Mouse (Mus musculus): ENCODE measurements around the gene Cemip. TPM values are rescaled to one million over a fixed set of nuclear protein-coding genes. Genes with fewer than 3 reads are reported as not detected.

Cemip gene
- total and polyA plus RNA-seq, 2 experiments from 2014 or later: 0.37 to 2.9 TPM

- Histone ChIP-seq H3K4me2 (ENCODE audit: low read depth, low read length) (no peak overlapping the region), H3K9ac (replicated peaks; ENCODE audit: low read depth, low read length) (no peak overlapping the region), H3K27ac (ENCODE audit: low read depth) (no peak overlapping the region), H3K36me3 (replicated peaks; ENCODE audit: control insufficient read depth, insufficient read depth, low read length) (no peaks in the 10 kb centered on the region), H3K27me3 (ENCODE audit: control insufficient read depth, insufficient read depth, low read length) (no peaks in the 10 kb centered on the region), H3K4me3 (ENCODE audit: low read depth, low read length) (no peak overlapping the region), H3K4me1 (ENCODE audit: control insufficient read depth, insufficient read depth) (no peaks in the 10 kb centered on the region), H3K9me3 (replicated peaks; ENCODE audit: control insufficient read depth, low read length) (no peaks in the 10 kb centered on the region)
- no peak for TF ChIP-seq CTCF (IDR thresholded peaks at IDR 0.05; ENCODE audit: low read depth)
- TF ChIP-seq EP300 (IDR thresholded peaks at IDR 0.05; ENCODE audit: low read depth): no peak
- ATAC-seq (ENCODE audit: insufficient read depth, low read depth) (no peak), DNase-seq (ENCODE audit: low spot score) (no peak)
- WGBS: 80% methylated on average over 6 of the region's 6 CpGs
Measured at GRCm38 (mm10) chr7:83913405-83913932, 172.8 kb downstream of the Cemip start.

GRCm38 (mm10) chr7:83911909-83912308 is 174.4 kb downstream of the Cemip start:
- H3K27ac ChIP-seq (ENCODE audit: low read depth): no peak overlapping the region
- no peaks in the 10 kb centered on the region for H3K36me3 ChIP-seq (replicated peaks; ENCODE audit: control insufficient read depth, insufficient read depth, low read length)
- H3K4me3 ChIP-seq (ENCODE audit: low read depth, low read length): no peak overlapping the region
- no peaks in the 10 kb centered on the region for H3K4me1 ChIP-seq (ENCODE audit: control insufficient read depth, insufficient read depth)
- no peaks in the 10 kb centered on the region for H3K27me3 ChIP-seq (ENCODE audit: control insufficient read depth, insufficient read depth, low read length)
- ATAC-seq (ENCODE audit: insufficient read depth, low read depth) (no peak), DNase-seq (ENCODE audit: low spot score) (no peak)
- TF ChIP-seq CTCF (IDR thresholded peaks at IDR 0.05; ENCODE audit: low read depth) (no peak), EP300 (IDR thresholded peaks at IDR 0.05; ENCODE audit: low read depth) (no peak)
- no peaks in the 10 kb centered on the region for H3K9me3 ChIP-seq (replicated peaks; ENCODE audit: control insufficient read depth, low read length)
- no peak overlapping the region for H3K4me2 ChIP-seq (ENCODE audit: low read depth, low read length)
- no peak overlapping the region for H3K9ac ChIP-seq (replicated peaks; ENCODE audit: low read depth, low read length)
- 68% methylated on average over 3 of the region's 3 CpGs for WGBS

GRCm38 (mm10) chr7:83904831-83905230 is 181.5 kb downstream of the Cemip start:
- no peak for ATAC-seq (ENCODE audit: insufficient read depth, low read depth)
- Histone ChIP-seq H3K4me3 (ENCODE audit: low read depth, low read length) (no peak overlapping the region), H3K4me2 (ENCODE audit: low read depth, low read length) (no peak overlapping the region)

GRCm38 (mm10) chr7:83902296-83903145 is 183.8 kb downstream of the Cemip start:
- peaks cover 37% of the 10 kb centered on the region for H3K36me3 ChIP-seq (replicated peaks; ENCODE audit: control insufficient read depth, insufficient read depth, low read length)
- H3K4me3 ChIP-seq (ENCODE audit: low read depth, low read length): no peak overlapping the region
- H3K27ac ChIP-seq (ENCODE audit: low read depth): no peak overlapping the region
- no peak for TF ChIP-seq EP300 (IDR thresholded peaks at IDR 0.05; ENCODE audit: low read depth)
- no peak for TF ChIP-seq CTCF (IDR thresholded peaks at IDR 0.05; ENCODE audit: low read depth)
- no peaks in the 10 kb centered on the region for H3K9me3 ChIP-seq (replicated peaks; ENCODE audit: control insufficient read depth, low read length)
- DNase-seq (ENCODE audit: low spot score) (no peak), ATAC-seq (ENCODE audit: insufficient read depth, low read depth) (no peak)
- no peaks in the 10 kb centered on the region for H3K4me1 ChIP-seq (ENCODE audit: control insufficient read depth, insufficient read depth)
- no peak overlapping the region for H3K4me2 ChIP-seq (ENCODE audit: low read depth, low read length)
- WGBS: 53% methylated on average over 5 of the region's 5 CpGs
- no peak overlapping the region for H3K9ac ChIP-seq (replicated peaks; ENCODE audit: low read depth, low read length)
- no peaks in the 10 kb centered on the region for H3K27me3 ChIP-seq (ENCODE audit: control insufficient read depth, insufficient read depth, low read length)

More at GRCm38 (mm10) chr7:83904831-83905230, 181.5 kb downstream of the Cemip start:
- no peaks in the 10 kb centered on the region for H3K27me3 ChIP-seq (ENCODE audit: control insufficient read depth, insufficient read depth, low read length)
- H3K9me3 ChIP-seq (replicated peaks; ENCODE audit: control insufficient read depth, low read length): no peaks in the 10 kb centered on the region
- peaks cover 14% of the 10 kb centered on the region for H3K36me3 ChIP-seq (replicated peaks; ENCODE audit: control insufficient read depth, insufficient read depth, low read length)
- WGBS: 67% methylated on average over 3 of the region's 3 CpGs
- H3K27ac ChIP-seq (ENCODE audit: low read depth): no peak overlapping the region
- DNase-seq (ENCODE audit: low spot score): no peak
- H3K9ac ChIP-seq (replicated peaks; ENCODE audit: low read depth, low read length): no peak overlapping the region
- no peak for TF ChIP-seq EP300 (IDR thresholded peaks at IDR 0.05; ENCODE audit: low read depth)
- TF ChIP-seq CTCF (IDR thresholded peaks at IDR 0.05; ENCODE audit: low read depth): no peak
- no peaks in the 10 kb centered on the region for H3K4me1 ChIP-seq (ENCODE audit: control insufficient read depth, insufficient read depth)

- no peaks in the 10 kb centered on the region for H3K9me3 ChIP-seq (replicated peaks; ENCODE audit: control insufficient read depth, low read length)
- no peak for ATAC-seq (ENCODE audit: insufficient read depth, low read depth)
- DNase-seq (ENCODE audit: low spot score): no peak
- no peak overlapping the region for H3K9ac ChIP-seq (replicated peaks; ENCODE audit: low read depth, low read length)
- no peak overlapping the region for H3K27ac ChIP-seq (ENCODE audit: low read depth)
- no peak overlapping the region for H3K4me2 ChIP-seq (ENCODE audit: low read depth, low read length)
- peaks cover 43% of the 10 kb centered on the region for H3K36me3 ChIP-seq (replicated peaks; ENCODE audit: control insufficient read depth, insufficient read depth, low read length)
- H3K27me3 ChIP-seq (ENCODE audit: control insufficient read depth, insufficient read depth, low read length): no peaks in the 10 kb centered on the region
- no peak overlapping the region for H3K4me3 ChIP-seq (ENCODE audit: low read depth, low read length)
- 76% methylated on average over 4 of the region's 4 CpGs for WGBS
- H3K4me1 ChIP-seq (ENCODE audit: control insufficient read depth, insufficient read depth): no peaks in the 10 kb centered on the region
- TF ChIP-seq EP300 (IDR thresholded peaks at IDR 0.05; ENCODE audit: low read depth): no peak
- TF ChIP-seq CTCF (IDR thresholded peaks at IDR 0.05; ENCODE audit: low read depth): no peak
Measured at GRCm38 (mm10) chr7:83901425-83901824, 184.9 kb downstream of the Cemip start.
